Comparison of ENCODE assay signal across 30 mouse cellular contexts in genomic region chr14:8340226-8340625, GRCm38 (mm10). TPM values are rescaled to one million over a fixed set of nuclear protein-coding genes. Genes with fewer than 3 reads are reported as not detected.
"Had no signal": no experiment of that assay in that cellular context is flagged by ENCODE, and none has a peak within 500 bp of the region (broad histone marks: within the 10 kb centered on the region; RNA-seq: fewer than 3 reads in every experiment).

No protein-coding gene starts in this region.

- H3K27me3 ChIP-seq: embryonic facial prominence, embryonic 12.5 days; embryonic facial prominence, embryonic 13.5 days; embryonic facial prominence, embryonic 15.5 days; forebrain, embryonic 12.5 days; forebrain, embryonic 13.5 days; forebrain, embryonic 15.5 days had no signal

- H3K36me3 ChIP-seq: embryonic facial prominence, embryonic 10.5 days; embryonic facial prominence, embryonic 12.5 days; embryonic facial prominence, embryonic 13.5 days; embryonic facial prominence, embryonic 15.5 days; forebrain, embryonic 10.5 days; forebrain, embryonic 12.5 days; forebrain, embryonic 15.5 days had no signal

- H3K4me3 ChIP-seq: embryonic facial prominence, embryonic 10.5 days; embryonic facial prominence, embryonic 12.5 days; embryonic facial prominence, embryonic 13.5 days; embryonic facial prominence, embryonic 15.5 days; erythroblast, embryonic 14.5 days; forebrain, embryonic 10.5 days; forebrain, embryonic 12.5 days; forebrain, embryonic 13.5 days; forebrain, embryonic 15.5 days; gastrocnemius, adult 2 months; heart, adult 2 months had no signal

- H3K4me1 ChIP-seq: embryonic facial prominence, embryonic 12.5 days; embryonic facial prominence, embryonic 15.5 days; forebrain, embryonic 12.5 days; forebrain, embryonic 13.5 days; forebrain, embryonic 15.5 days had no signal

- DNase-seq: cerebellum, adult 9-10 months; cerebellum, adult 9-11 months; cerebellum, postnatal 10 days; cerebellum, postnatal 14 days; cerebellum, postnatal 25 days; cerebellum, postnatal 36 days; embryo, embryonic 11 days; forebrain, postnatal 0 days; gastrocnemius, adult 2 months; gastrocnemius, postnatal 10 days; gastrocnemius, postnatal 14 days; gastrocnemius, postnatal 25 days; gastrocnemius, postnatal 36 days; heart, adult 11 months; heart, adult 18-20 months; heart, adult 2 months had no signal

- H3K27ac ChIP-seq: embryonic facial prominence, embryonic 10.5 days; embryonic facial prominence, embryonic 12.5 days; embryonic facial prominence, embryonic 13.5 days; embryonic facial prominence, embryonic 15.5 days; forebrain, embryonic 10.5 days; forebrain, embryonic 12.5 days; forebrain, embryonic 13.5 days; forebrain, embryonic 15.5 days; gastrocnemius, adult 2 months; heart, adult 2 months had no signal

RNA-seq across cellular contexts. Expression of gene Fam107a, which starts 22.4 kb away (rescaled TPM):
- polyA plus RNA-seq: erythroblast, embryonic 14.5 days had no signal

RNA-seq across cellular contexts. Expression of gene Oit1, which starts 38.3 kb away (rescaled TPM):
- polyA plus RNA-seq: cortical plate, adult 2 months; erythroblast, embryonic 14.5 days; forebrain, embryonic 11.5 days; forebrain, embryonic 12.5 days; forebrain, embryonic 13.5 days; forebrain, embryonic 14.5 days; forebrain, embryonic 15.5 days; forebrain, embryonic 16.5 days; frontal cortex, adult 2 months had no signal
